Mouse (Mus musculus): ENCODE data around the gene Hcls1.

Gene Hcls1

GRCm38 (mm10) chr16:36930231-36931136 is 4.3 kb upstream of the Hcls1 start:
- peak; percentile 28 for DNase-seq (ENCODE audit: low read depth, low spot score)

GRCm38 (mm10) chr16:36931381-36931780 is 3.4 kb upstream of the Hcls1 start:
- no peak for DNase-seq (ENCODE audit: low read depth, low spot score)

- DNase-seq (ENCODE audit: low read depth, low spot score), result peak; percentile 36
These were observed 2.8 kb upstream of the Hcls1 start for GRCm38 (mm10) chr16:36931976-36932375.

- no peak for DNase-seq (ENCODE audit: low read depth, low spot score)
These were observed 2.2 kb upstream of the Hcls1 start for GRCm38 (mm10) chr16:36932546-36932945.

GRCm38 (mm10) chr16:36934131-36934840 is 497 bp upstream of the Hcls1 start:
- DNase-seq (ENCODE audit: low read depth, low spot score), result peak; percentile 69

GRCm38 (mm10) chr16:36935814-36936213 is 1.0 kb downstream of the Hcls1 start:
- no peak for DNase-seq (ENCODE audit: low read depth, low spot score)

GRCm38 (mm10) chr16:36941137-36941727 is 6.4 kb downstream of the Hcls1 start:
- peak; percentile 82 for DNase-seq (ENCODE audit: low read depth, low spot score)

- no peak for DNase-seq (ENCODE audit: low read depth, low spot score)
These were observed 7.1 kb downstream of the Hcls1 start for GRCm38 (mm10) chr16:36941895-36942294.

- DNase-seq (ENCODE audit: low read depth, low spot score), result no peak
These were observed 8.8 kb downstream of the Hcls1 start for GRCm38 (mm10) chr16:36943591-36943990.

GRCm38 (mm10) chr16:36944895-36945424 is 10.2 kb downstream of the Hcls1 start:
- DNase-seq (ENCODE audit: low read depth, low spot score), result no peak

GRCm38 (mm10) chr16:36946459-36947159 is 11.8 kb downstream of the Hcls1 start:
- DNase-seq (ENCODE audit: low read depth, low spot score), result no peak

- DNase-seq (ENCODE audit: low read depth, low spot score), result no peak
These were observed 12.9 kb downstream of the Hcls1 start for GRCm38 (mm10) chr16:36947646-36948197.

GRCm38 (mm10) chr16:36949614-36950336 is 15.0 kb downstream of the Hcls1 start:
- no peak for DNase-seq (ENCODE audit: low read depth, low spot score)

GRCm38 (mm10) chr16:36951029-36951428 is 16.2 kb downstream of the Hcls1 start:
- DNase-seq (ENCODE audit: low read depth, low spot score), result no peak

- no peak for DNase-seq (ENCODE audit: low read depth, low spot score)
These were observed 20.3 kb downstream of the Hcls1 start for GRCm38 (mm10) chr16:36955106-36955505.

GRCm38 (mm10) chr16:36963415-36963814 is 28.6 kb downstream of the Hcls1 start:
- no peak for DNase-seq (ENCODE audit: low read depth, low spot score)

- no peak for DNase-seq (ENCODE audit: low read depth, low spot score)
These were observed 44.3 kb downstream of the Hcls1 start for GRCm38 (mm10) chr16:36979127-36979526.

- no peak for DNase-seq (ENCODE audit: low read depth, low spot score)
These were observed 49.0 kb downstream of the Hcls1 start for GRCm38 (mm10) chr16:36983796-36984195.

GRCm38 (mm10) chr16:36985636-36986042 is 50.9 kb downstream of the Hcls1 start:
- DNase-seq (ENCODE audit: low read depth, low spot score), result peak; percentile 42

- no peak for DNase-seq (ENCODE audit: low read depth, low spot score)
These were observed 52.6 kb downstream of the Hcls1 start for GRCm38 (mm10) chr16:36987399-36987798.
